Mouse (Mus musculus): ENCODE data around the gene Thoc7.

DNA sequence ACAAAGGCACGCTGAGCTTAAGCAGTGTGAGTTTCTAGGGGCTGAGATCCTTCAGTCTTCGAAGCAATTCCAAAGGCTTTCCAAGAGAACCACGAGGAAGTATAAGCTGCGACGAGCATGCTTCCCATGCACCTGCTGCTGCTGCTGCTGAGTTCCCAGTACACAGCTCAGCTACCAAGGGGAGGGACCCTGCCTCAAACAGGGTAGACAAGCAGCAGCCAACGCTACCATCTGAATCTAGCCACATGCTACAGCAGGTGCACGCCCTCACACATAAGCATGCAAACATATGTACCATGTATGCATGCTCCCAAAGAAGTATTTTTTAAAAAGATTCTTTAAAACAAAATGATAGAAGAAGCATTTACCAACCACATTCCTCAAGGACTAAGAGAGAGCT is 13.3 kb downstream of the Thoc7 start:
- TF ChIP-seq CTCF (IDR thresholded peaks at IDR 0.05; ENCODE audit: low read depth), result no peak
- TF ChIP-seq EP300 (IDR thresholded peaks at IDR 0.05; ENCODE audit: low read depth), result no peak
